Mouse (Mus musculus): ENCODE measurements at regions not wholly inside any gene's neighbourhood (a gene's known extent, or its start where the extent isn't known, plus 50 kb on each side); places are given as distances from the start of the nearest gene placed in this dataset.

GRCm38 (mm10) chr10:37841842-37842241 is 703.1 kb upstream of the Marcks start:
- no peak for TF ChIP-seq POLR2A (IDR thresholded peaks at IDR 0.05; ENCODE audit: borderline replicate concordance, extremely low read depth, insufficient read depth, insufficient read length, poor library complexity, severe bottlenecking)
- TF ChIP-seq CTCF (IDR thresholded peaks at IDR 0.05; ENCODE audit: borderline replicate concordance, extremely low read depth, insufficient read depth, insufficient read length) = no peak
